Mouse (Mus musculus): ENCODE results near the gene Gm10670.
"Not testable (repeated sequence)": the region's sequence is repeated elsewhere in the genome, so short reads cannot be mapped to it uniquely, and the experiment has no call there.

The Gm10670 gene

DNA sequence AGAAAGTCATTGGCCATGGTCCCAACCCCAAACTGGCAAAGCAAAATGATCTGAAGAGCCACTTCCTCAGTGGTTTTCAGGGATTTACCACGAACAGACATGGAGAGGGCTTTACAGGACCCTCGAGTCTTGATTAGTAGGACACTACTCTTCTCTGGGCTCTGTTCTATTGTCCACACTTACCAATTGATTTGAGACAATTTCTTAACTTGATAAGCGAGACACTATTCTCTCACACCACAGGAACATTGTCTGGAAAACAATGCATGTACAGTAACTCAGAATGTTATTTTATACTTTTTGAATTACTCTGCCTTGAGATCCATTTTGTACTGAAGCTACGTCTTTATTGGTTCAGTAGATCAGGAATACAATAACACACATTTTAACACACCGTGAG is at the start of gene Gm10670:
Gene Gm10670 (minus strand): TSS at position 101 of the 400 bp plus-strand sequence.
- not testable (repeated sequence) for DNase-seq (ENCODE audit: low spot score in 2 of 2)

DNA sequence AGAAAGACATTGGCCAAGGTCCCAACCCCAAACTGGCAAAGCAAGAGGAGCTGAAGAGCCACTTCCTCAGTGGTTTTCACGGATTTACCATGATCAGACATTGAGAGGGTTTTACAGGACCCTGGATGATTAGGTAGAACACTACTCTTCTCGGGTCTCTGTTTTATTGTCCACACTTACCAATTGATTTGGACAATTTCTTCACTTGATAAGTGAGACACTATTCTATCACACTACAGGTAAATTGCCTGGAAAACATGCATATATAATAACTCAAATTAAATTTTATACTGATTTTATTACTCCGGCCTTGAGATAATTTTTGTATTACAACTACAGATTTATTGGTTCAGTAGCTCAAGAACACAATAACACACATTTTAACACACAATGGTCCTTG is 35.7 kb upstream of the Gm10670 start, which contains the start of gene Vmn1r103:
Gene Vmn1r103 (minus strand): TSS at position 101 of the 400 bp plus-strand sequence.
- DNase-seq (ENCODE audit: low spot score in 2 of 2): not testable (repeated sequence)

DNA sequence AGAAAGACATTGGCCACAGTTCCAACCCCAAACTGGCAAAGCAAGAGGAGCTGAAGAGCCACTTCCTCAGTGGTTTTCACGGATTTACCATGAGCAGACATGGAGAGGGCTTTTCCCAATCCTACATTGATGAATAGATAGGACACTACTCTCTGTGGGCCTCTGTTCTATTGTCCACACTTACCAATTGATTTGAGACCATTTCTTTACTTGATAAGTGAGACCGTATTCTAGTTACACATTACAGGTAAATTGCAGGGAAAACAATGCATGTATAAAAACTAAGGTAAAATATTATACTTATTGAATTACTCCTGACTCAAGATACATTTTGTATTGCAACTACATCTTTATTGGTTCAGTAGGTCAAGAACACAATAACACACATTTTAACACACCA is 32.2 kb downstream of the Gm10670 start, which contains the start of gene Vmn1r101:
Gene Vmn1r101 (minus strand): TSS at position 101 of the 400 bp plus-strand sequence.
- not testable (repeated sequence) for DNase-seq (ENCODE audit: low spot score in 2 of 2)

All from frontal cortex, postnatal 10 days (tissue).